Mouse (Mus musculus): ENCODE measurements around the gene Padi4. TPM values are rescaled to one million over a fixed set of nuclear protein-coding genes. Genes with fewer than 3 reads are reported as not detected.

Padi4 gene
- total and polyA plus RNA-seq, 3 experiments: not detected

DNA sequence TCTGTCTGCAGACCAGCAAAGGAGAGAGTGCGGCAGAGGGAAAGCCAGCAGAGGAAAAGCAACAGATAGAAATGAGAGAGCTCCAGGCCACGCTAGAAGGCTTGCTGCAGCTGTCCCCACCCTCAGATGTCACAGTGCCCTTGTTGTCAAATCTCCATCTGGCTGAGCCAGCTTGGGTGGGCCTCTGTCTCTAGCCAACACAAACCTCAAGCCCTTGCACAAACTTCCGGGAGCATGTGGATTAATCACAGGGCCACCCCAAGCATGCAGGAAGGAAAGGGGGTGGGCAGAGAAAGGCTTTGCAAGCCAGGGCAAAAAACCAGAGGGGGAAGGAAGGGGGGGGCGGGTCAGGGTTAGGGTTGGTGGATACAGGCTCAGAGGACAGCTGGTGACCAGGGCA lies 13.4 kb upstream of the Padi4 start:
- Histone ChIP-seq H3K4me2 (ENCODE audit: insufficient read depth, low read depth, poor library complexity, severe bottlenecking) (no peak overlapping the region), H3K4me3 (replicated peaks in 1 of 3; ENCODE audit: low read depth in 2 of 3, low read length in 2 of 3, poor library complexity in 1 of 3) (no peak overlapping the region), H3K36me3 (replicated peaks in 1 of 2; ENCODE audit: control insufficient read depth in 1 of 2, insufficient read depth in 1 of 2, low read length in 1 of 2) (no peaks in the 10 kb centered on the region), H3K27ac (ENCODE audit: insufficient read depth, low read depth) (no peak overlapping the region), H3K79me2 (replicated peaks; ENCODE audit: control insufficient read depth, extremely low read depth, insufficient read depth, poor library complexity, severe bottlenecking) (no peaks in the 10 kb centered on the region), H3K27me3 (replicated peaks) (peaks cover 29% of the 10 kb centered on the region), H3K9me3 (replicated peaks; ENCODE audit: low read length) (peaks cover 23% of the 10 kb centered on the region), H3K4me1 (ENCODE audit: control insufficient read depth in 1 of 2, insufficient read depth in 2 of 2) (no peaks in the 10 kb centered on the region), H3K9ac (ENCODE audit: insufficient read depth, low read depth) (no peak overlapping the region)
- no peak for DNase-seq (ENCODE audit: extremely low read depth)
- no peak for TF ChIP-seq SIN3A (IDR thresholded peaks at IDR 0.05; ENCODE audit: low read length)
- TF ChIP-seq CHD2 (IDR thresholded peaks at IDR 0.05; ENCODE audit: low read length): no peak
- no peak for TF ChIP-seq CHD1 (IDR thresholded peaks at IDR 0.05; ENCODE audit: low read depth, low read length)
- no peak for TF ChIP-seq NELFE (IDR thresholded peaks at IDR 0.05; ENCODE audit: low read depth, low read length)
- TF ChIP-seq TBP (conservative IDR thresholded peaks at IDR 0.05; ENCODE audit: low read depth, low read length): no peak
- dilution Hi-C loops (cut with MboI; ENCODE audit: extremely low pct_ligation_motif_present, extremely low pct_unique_long_range_greater_than_20kb, low sequenced_read_pairs): no loop called here
- in situ Hi-C loops (cut with MboI; ENCODE audit: low pct_ligation_motif_present, low pct_unique_long_range_greater_than_20kb, low sequenced_read_pairs): loop anchor here (5.0 kb wide), 1 partner anchor 120 kb away; the partner anchor contains the start of gene Padi2

GRCm38 (mm10) chr4:140785217-140785616 lies 11.2 kb upstream of the Padi4 start:
- dilution Hi-C loops (cut with MboI; ENCODE audit: extremely low pct_ligation_motif_present, extremely low pct_unique_long_range_greater_than_20kb, low sequenced_read_pairs) (no loop called here), in situ Hi-C loops (cut with MboI; ENCODE audit: low pct_ligation_motif_present, low pct_unique_long_range_greater_than_20kb, low sequenced_read_pairs) (loop anchor here (5.0 kb wide), 1 partner anchor 122 kb away; the partner anchor contains the start of gene Padi2)

DNA sequence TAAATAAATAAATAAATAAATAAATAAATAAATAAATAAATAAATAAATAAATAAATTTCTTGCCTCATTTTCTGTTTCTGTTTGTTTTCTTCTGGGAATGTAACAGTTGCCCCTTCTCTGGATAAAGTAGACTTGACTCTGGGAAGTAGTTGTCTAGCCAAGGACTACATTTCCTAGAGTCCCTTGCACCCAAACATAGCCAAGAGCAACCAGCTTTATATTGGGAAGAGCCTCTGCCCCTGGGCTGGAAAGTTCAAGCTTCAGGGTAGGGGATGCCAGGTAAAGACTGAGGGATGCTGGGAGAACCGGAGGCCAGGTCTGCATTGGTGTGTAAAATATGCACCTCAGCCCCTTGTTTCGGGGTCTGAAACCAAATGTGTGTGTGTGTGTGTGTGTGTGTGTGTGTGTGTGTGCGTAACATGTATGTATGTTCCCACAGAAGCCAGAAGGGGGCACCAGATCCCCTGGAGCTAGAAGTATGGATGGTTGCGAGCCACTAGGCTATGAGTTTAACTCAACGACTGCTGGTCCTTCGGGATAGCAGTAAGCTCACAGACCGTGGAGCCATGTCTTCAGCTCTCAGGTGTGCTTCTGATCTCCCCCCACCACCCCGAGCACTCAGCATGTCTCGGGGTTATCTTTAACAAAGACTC lies 10.4 kb upstream of the Padi4 start:
- no peaks in the 10 kb centered on the region for H3K79me2 ChIP-seq (replicated peaks; ENCODE audit: control insufficient read depth, extremely low read depth, insufficient read depth, poor library complexity, severe bottlenecking)
- H3K9me3 ChIP-seq (replicated peaks; ENCODE audit: low read length): peaks cover 25% of the 10 kb centered on the region
- dilution Hi-C loops (cut with MboI; ENCODE audit: extremely low pct_ligation_motif_present, extremely low pct_unique_long_range_greater_than_20kb, low sequenced_read_pairs) (no loop called here), in situ Hi-C loops (cut with MboI; ENCODE audit: low pct_ligation_motif_present, low pct_unique_long_range_greater_than_20kb, low sequenced_read_pairs) (no loop called here)
- no peak overlapping the region for H3K4me3 ChIP-seq (replicated peaks in 1 of 3; ENCODE audit: low read depth in 2 of 3, low read length in 2 of 3, poor library complexity in 1 of 3)
- DNase-seq (ENCODE audit: extremely low read depth): no peak
- no peak overlapping the region for H3K9ac ChIP-seq (ENCODE audit: insufficient read depth, low read depth)
- no peak overlapping the region for H3K4me2 ChIP-seq (ENCODE audit: insufficient read depth, low read depth, poor library complexity, severe bottlenecking)
- H3K36me3 ChIP-seq (replicated peaks in 1 of 2; ENCODE audit: control insufficient read depth in 1 of 2, insufficient read depth in 1 of 2, low read length in 1 of 2): no peaks in the 10 kb centered on the region
- no peaks in the 10 kb centered on the region for H3K4me1 ChIP-seq (ENCODE audit: control insufficient read depth in 1 of 2, insufficient read depth in 2 of 2)
- peaks cover 31% of the 10 kb centered on the region for H3K27me3 ChIP-seq (replicated peaks)
- TF ChIP-seq PAX5 (IDR thresholded peaks at IDR 0.05; ENCODE audit: low read length) (no peak), JUND (conservative IDR thresholded peaks at IDR 0.05; ENCODE audit: low read depth, low read length) (no peak), USF2 (conservative IDR thresholded peaks at IDR 0.05; ENCODE audit: low read depth, low read length) (no peak), CHD1 (IDR thresholded peaks at IDR 0.05; ENCODE audit: low read depth, low read length) (no peak), ZC3H11A (IDR thresholded peaks at IDR 0.05; ENCODE audit: low read depth, low read length) (no peak), NRF1 (IDR thresholded peaks at IDR 0.05; ENCODE audit: low read depth, low read length) (no peak), POLR2A (IDR thresholded peaks at IDR 0.05; ENCODE audit: low read depth, low read length) (no peak), POLR2AphosphoS2 (IDR thresholded peaks at IDR 0.05; ENCODE audit: low read depth, low read length) (no peak), MYC (IDR thresholded peaks at IDR 0.05; ENCODE audit: low read depth, low read length) (no peak), MXI1 (IDR thresholded peaks at IDR 0.05; ENCODE audit: low read depth, low read length) (no peak), CHD2 (IDR thresholded peaks at IDR 0.05; ENCODE audit: low read length) (no peak), USF1 (IDR thresholded peaks at IDR 0.05; ENCODE audit: low read depth, low read length) (no peak), ZMIZ1 (IDR thresholded peaks at IDR 0.05; ENCODE audit: low read depth, low read length) (no peak), MAFK (IDR thresholded peaks at IDR 0.05; ENCODE audit: insufficient replicate concordance, low read length) (no peak), GABPA (IDR thresholded peaks at IDR 0.05; ENCODE audit: insufficient replicate concordance, low read depth, low read length) (no peak), JUN (IDR thresholded peaks at IDR 0.05; ENCODE audit: insufficient read depth, low read depth, low read length) (no peak), UBTF (IDR thresholded peaks at IDR 0.05; ENCODE audit: low read depth, low read length) (no peak)
- no peak overlapping the region for H3K27ac ChIP-seq (ENCODE audit: insufficient read depth, low read depth)

More at GRCm38 (mm10) chr4:140785217-140785616, 11.2 kb upstream of the Padi4 start:
- H3K4me1 ChIP-seq (ENCODE audit: control insufficient read depth in 1 of 2, insufficient read depth in 2 of 2): no peaks in the 10 kb centered on the region
- H3K27ac ChIP-seq (ENCODE audit: insufficient read depth, low read depth): no peak overlapping the region
- no peak for TF ChIP-seq CTCF (conservative IDR thresholded peaks at IDR 0.05 in 1 of 2, IDR thresholded peaks at IDR 0.05 in 1 of 2; ENCODE audit: low read depth in 2 of 2, low read length in 2 of 2)
- no peak for TF ChIP-seq ZKSCAN1 (IDR thresholded peaks at IDR 0.05; ENCODE audit: borderline replicate concordance, low read depth, low read length)
- TF ChIP-seq GABPA (IDR thresholded peaks at IDR 0.05; ENCODE audit: insufficient replicate concordance, low read depth, low read length): no peak
- TF ChIP-seq MAZ (IDR thresholded peaks at IDR 0.05; ENCODE audit: low read depth, low read length): no peak
- no peak for TF ChIP-seq POLR2AphosphoS2 (IDR thresholded peaks at IDR 0.05; ENCODE audit: low read depth, low read length)
- H3K36me3 ChIP-seq (replicated peaks in 1 of 2; ENCODE audit: control insufficient read depth in 1 of 2, insufficient read depth in 1 of 2, low read length in 1 of 2): no peaks in the 10 kb centered on the region
- H3K9ac ChIP-seq (ENCODE audit: insufficient read depth, low read depth): no peak overlapping the region
- peaks cover 32% of the 10 kb centered on the region for H3K27me3 ChIP-seq (replicated peaks)
- H3K79me2 ChIP-seq (replicated peaks; ENCODE audit: control insufficient read depth, extremely low read depth, insufficient read depth, poor library complexity, severe bottlenecking): no peaks in the 10 kb centered on the region
- H3K4me3 ChIP-seq (replicated peaks in 1 of 3; ENCODE audit: low read depth in 2 of 3, low read length in 2 of 3, poor library complexity in 1 of 3): no peak overlapping the region
- no peak overlapping the region for H3K4me2 ChIP-seq (ENCODE audit: insufficient read depth, low read depth, poor library complexity, severe bottlenecking)
- no peak for DNase-seq (ENCODE audit: extremely low read depth)
- H3K9me3 ChIP-seq (replicated peaks; ENCODE audit: low read length): peaks cover 25% of the 10 kb centered on the region

Measured in CH12.LX (cell line).